Mouse (Mus musculus): Measurements from ENCODE around the gene Plac9b.
"Not testable (repeated sequence)": the region's sequence is repeated elsewhere in the genome, so short reads cannot be mapped to it uniquely, and the experiment has no call there.

DNA sequence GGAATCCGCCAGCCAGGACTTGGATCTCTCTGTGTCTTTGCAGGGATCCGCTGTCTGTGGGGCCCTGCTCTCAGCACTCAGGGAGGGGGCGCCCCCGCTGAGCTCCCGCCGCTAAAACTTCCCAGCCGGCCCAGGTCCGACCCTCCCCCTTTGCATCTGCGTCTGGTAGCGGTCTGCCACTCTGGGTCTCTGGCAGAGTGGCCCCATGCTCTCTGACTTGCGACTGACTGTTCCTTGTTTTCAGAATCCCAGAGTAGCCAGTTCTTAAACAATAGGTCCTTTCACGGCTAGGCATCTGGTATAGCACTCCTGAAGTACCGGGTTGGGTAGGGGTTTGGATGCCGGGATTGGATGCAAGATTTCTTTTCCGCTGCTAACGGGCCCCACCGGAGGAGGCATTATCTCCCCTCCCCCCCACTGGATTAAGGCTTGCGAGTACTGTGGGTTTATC, 63.7 kb downstream of the Plac9b start:
- TF ChIP-seq CTCF (IDR thresholded peaks at IDR 0.05; ENCODE audit: low read depth, low read length); TAL1 (conservative IDR thresholded peaks at IDR 0.05; ENCODE audit: low read depth, low read length): not testable (repeated sequence)

Measured in G1E (cell line).